Mouse (Mus musculus) midbrain, embryonic 15.5 days (tissue): ENCODE measurements around the gene Acad12. TPM values are rescaled to one million over a fixed set of nuclear protein-coding genes. Genes with fewer than 3 reads are reported as not detected.

Experiments used
- ATAC-seq: fragments of 200-750 bp; cut with Nextera tagmentation; replicated peaks from 2 replicates; pipeline ENCODE4 v1.8.0; 2017; ENCODE audit warnings: moderate TSS enrichment
- H3K27ac ChIP-seq: fragments of 300-500 bp; sonication (generic); 2 replicates; pipeline ENCODE4 v1.5.1; 2015; ENCODE audit warnings: mild to moderate bottlenecking, inconsistent platforms
- H3K27me3 ChIP-seq: fragments of 300-500 bp; sonication (generic); replicated peaks from 2 replicates; pipeline ENCODE4 v1.6.1; 2015; ENCODE audit warnings: inconsistent platforms
- H3K36me3 ChIP-seq: fragments of 300-500 bp; sonication (generic); replicated peaks from 2 replicates; pipeline ENCODE4 v1.6.1; 2015; ENCODE audit warnings: inconsistent platforms
- H3K4me1 ChIP-seq: fragments of 300-500 bp; sonication (generic); 2 replicates; pipeline ENCODE4 v1.6.1; 2015; ENCODE audit warnings: inconsistent platforms
- H3K4me2 ChIP-seq: fragments of 300-500 bp; sonication (generic); 2 replicates; pipeline ENCODE4 v1.6.1; 2015; ENCODE audit warnings: inconsistent platforms, mild to moderate bottlenecking, moderate library complexity
- H3K4me3 ChIP-seq: fragments of 300-500 bp; sonication (generic); 2 replicates; pipeline ENCODE4 v1.5.1; 2015; ENCODE audit warnings: mild to moderate bottlenecking, inconsistent platforms
- H3K9ac ChIP-seq: fragments of 300-500 bp; sonication (generic); 2 replicates; pipeline ENCODE4 v1.6.1; 2015; ENCODE audit warnings: mild to moderate bottlenecking, inconsistent platforms
- H3K9me3 ChIP-seq: fragments of 300-500 bp; sonication (generic); 2 replicates; pipeline ENCODE4 v1.6.1; 2016; ENCODE audit warnings: inconsistent platforms
- WGBS: fragments of 180-500 bp; shearing (Covaris S2); methylation state at CpG from one replicate; pipeline ENCODE4 v1.1.7; 2015; ENCODE audit warnings: mixed read lengths; 5-methylcytosine and 5-hydroxymethylcytosine counted together
- polyA plus RNA-seq: library from polyadenylated mRNA; unstranded; fragments of >200 nt; fragmentation: Nextera tagmentation; extraction: Ambion mirVana; gene quantifications from 2 replicates; pipeline ENCODE4 v1.2.1, GENCODE M21; 2015

Gene Acad12
- polyA plus RNA-seq, 1 experiment from 2014 or later: 1.7 TPM

DNA sequence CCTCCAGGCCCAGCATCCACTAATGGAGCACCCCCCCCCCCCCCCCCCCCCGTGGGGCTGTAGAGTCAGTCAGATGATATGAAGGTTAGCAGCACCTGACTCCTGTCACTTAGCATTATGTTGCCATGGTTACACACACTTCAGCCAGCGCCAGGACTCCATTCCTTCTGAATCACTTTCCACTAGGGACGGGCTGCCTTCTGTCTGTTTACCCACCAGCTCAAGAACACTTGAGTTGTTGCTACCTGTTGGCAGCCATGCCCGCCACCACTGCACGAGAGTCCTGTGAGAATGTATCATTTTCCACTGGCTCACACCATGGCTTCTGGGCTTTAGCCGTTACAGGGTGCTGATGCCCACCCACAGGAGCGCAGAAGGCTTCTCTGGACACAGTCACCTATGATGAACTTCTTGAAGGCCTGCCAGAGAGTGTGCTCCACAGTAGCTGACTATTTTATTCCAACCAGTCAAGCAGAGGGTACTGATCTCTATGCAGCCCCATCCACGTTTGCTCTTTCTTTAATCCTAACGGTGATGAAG lies 48.8 kb downstream of the Acad12 start:
- no peak for ATAC-seq
- H3K4me2 ChIP-seq: no peak overlapping the region
- no peaks in the 10 kb centered on the region for H3K9me3 ChIP-seq
- H3K27me3 ChIP-seq: no peaks in the 10 kb centered on the region
- WGBS: 67% methylated on average over 8 of the region's 9 CpGs
- no peak overlapping the region for H3K9ac ChIP-seq
- no peaks in the 10 kb centered on the region for H3K4me1 ChIP-seq
- H3K36me3 ChIP-seq: peaks cover 4% of the 10 kb centered on the region; the same call in 1 of the 2 replicates
- no peak overlapping the region for H3K4me3 ChIP-seq
- H3K27ac ChIP-seq: no peak overlapping the region

DNA sequence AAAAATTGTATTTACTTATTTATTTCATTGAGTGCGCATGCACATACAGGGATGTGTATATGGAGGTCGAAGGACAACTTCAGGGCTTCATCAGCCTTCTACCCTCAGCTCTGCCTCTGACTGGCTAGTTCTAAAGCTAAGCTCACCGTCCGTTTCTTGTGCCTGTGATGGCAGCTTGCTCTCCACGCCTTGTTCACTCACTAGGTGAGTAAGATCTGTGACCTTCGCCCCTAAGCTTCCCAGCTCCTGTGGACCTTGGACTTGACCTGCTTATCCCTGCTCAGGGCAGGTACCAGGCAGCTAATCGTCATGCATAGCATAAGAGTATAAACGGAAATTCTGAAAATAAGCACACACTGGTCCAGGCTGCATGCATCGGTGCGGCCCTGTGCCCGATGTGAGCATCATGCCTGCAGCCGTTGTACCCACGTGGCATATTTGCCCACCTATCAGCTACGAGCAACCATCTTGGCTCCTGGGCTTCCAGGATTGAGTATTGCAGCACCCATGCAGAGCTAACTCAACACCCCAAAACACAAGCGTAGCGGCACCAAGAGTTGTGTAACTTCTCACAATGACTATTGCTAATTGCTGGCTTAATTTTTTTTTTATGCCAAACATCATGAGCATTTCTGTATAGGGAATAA lies 52.6 kb downstream of the Acad12 start:
- H3K27ac ChIP-seq: no peak overlapping the region
- no peaks in the 10 kb centered on the region for H3K27me3 ChIP-seq
- H3K9ac ChIP-seq: no peak overlapping the region
- no peak for ATAC-seq
- H3K4me3 ChIP-seq: no peak overlapping the region
- whole genome bisulfite sequencing: 91% methylated on average over 16 of the region's 16 CpGs
- H3K4me1 ChIP-seq: peaks cover 3% of the 10 kb centered on the region; the same call in 1 of the 2 replicates
- no peak overlapping the region for H3K4me2 ChIP-seq
- H3K36me3 ChIP-seq: no peaks in the 10 kb centered on the region
- no peaks in the 10 kb centered on the region for H3K9me3 ChIP-seq

DNA sequence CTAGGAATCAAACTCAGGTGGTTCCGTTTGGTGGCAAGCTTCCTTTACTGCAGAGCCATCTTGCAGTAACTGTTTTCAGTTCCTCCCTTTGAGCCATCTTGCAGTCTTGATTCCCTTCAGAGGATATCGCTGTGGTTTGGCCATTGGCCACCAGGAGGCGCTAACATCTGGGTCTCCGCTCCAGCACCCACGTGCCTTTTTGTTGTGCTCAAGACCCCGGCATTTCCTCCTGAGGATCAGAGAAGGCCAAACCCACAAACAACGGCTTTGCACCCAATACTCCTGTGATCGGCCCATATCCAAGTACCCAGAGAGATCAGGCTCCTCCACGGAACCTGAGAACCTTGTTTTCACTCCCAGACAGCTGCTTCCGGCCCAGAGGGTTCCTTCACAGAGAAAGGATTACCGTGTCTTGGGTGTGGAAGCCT lies 54.3 kb downstream of the Acad12 start:
- Histone ChIP-seq H3K9ac (no peak overlapping the region), H3K27ac (no peak overlapping the region), H3K36me3 (no peaks in the 10 kb centered on the region), H3K4me3 (no peak overlapping the region), H3K9me3 (no peaks in the 10 kb centered on the region), H3K27me3 (no peaks in the 10 kb centered on the region), H3K4me2 (peak overlapping the region; percentile 32), H3K4me1 (peaks cover 3% of the 10 kb centered on the region; the same call in 1 of the 2 replicates)
- WGBS: 14% methylated on average over 11 of the region's 11 CpGs
- no peak for ATAC-seq

DNA sequence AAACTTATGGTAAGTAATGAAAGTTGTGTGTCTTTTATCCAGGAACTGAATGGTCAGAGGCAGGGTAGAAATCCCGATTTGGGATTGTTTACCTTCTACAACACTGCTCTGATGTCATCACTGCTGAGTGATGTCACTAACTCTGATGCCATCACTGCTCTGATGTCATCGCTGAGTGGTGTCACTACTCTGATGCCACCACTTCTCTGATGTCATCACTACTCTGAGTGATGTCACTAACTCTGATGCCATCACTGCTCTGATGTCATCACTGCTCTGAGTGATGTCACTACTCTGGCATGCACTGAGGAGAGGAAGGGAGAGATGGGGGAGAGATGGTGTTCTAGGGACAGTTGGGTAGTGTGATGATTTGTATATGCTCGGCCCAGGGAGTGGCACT lies 56.3 kb downstream of the Acad12 start:
- H3K9me3 ChIP-seq: no peaks in the 10 kb centered on the region
- no peak overlapping the region for H3K9ac ChIP-seq
- no peak overlapping the region for H3K4me2 ChIP-seq
- H3K4me1 ChIP-seq: peaks cover 3% of the 10 kb centered on the region; the same call in 1 of the 2 replicates
- no peak overlapping the region for H3K27ac ChIP-seq
- 90% methylated on average over 3 of the region's 3 CpGs for WGBS
- no peak for ATAC-seq
- H3K4me3 ChIP-seq: no peak overlapping the region
- no peaks in the 10 kb centered on the region for H3K36me3 ChIP-seq
- H3K27me3 ChIP-seq: no peaks in the 10 kb centered on the region

DNA sequence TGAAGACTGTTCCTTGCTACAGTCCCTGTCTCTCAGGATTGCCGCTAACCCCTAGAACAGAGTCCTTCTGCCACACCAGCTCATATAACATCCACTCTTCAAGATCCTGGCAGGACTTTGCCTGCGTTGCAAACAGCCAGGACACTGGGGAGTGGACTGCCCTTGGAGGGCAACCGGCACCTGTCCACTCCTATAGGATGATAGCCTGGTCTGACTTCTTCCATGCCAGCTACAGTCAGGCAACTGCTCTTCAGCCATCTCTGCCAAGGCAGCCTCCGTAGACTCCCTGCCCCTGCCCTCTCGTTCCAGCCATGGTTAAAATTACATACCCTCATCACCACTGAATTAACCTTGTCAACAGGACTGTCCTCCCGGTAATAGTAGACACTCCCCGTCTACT lies 69.5 kb downstream of the Acad12 start:
- Histone ChIP-seq H3K36me3 (no peaks in the 10 kb centered on the region), H3K4me2 (no peak overlapping the region), H3K9me3 (no peaks in the 10 kb centered on the region), H3K4me1 (peaks cover 16% of the 10 kb centered on the region), H3K27ac (no peak overlapping the region), H3K4me3 (no peak overlapping the region), H3K27me3 (no peaks in the 10 kb centered on the region), H3K9ac (no peak overlapping the region)
- ATAC-seq: no peak
- WGBS: 87% methylated on average over 7 of the region's 7 CpGs

DNA sequence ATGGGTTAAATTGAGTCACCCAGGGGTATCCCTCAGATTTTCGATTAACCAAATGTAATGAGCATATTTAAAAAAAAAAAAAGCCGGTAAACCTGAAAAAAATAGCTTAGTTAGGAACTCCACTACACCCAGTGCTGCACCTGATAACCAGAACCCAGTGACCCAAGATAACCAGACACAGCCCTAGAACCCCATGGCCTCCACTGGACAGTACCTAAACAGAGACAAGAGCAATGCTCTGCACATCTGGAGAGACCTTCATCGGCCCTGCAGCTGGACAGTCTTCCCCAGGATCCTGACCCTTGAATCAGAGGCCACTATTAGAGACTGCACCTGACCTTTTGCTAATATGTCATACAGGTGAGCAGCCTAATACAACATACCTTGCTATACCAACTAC lies 71.7 kb downstream of the Acad12 start:
- Histone ChIP-seq H3K4me2 (no peak overlapping the region), H3K27me3 (no peaks in the 10 kb centered on the region), H3K27ac (no peak overlapping the region), H3K4me1 (peaks cover 37% of the 10 kb centered on the region), H3K9me3 (no peaks in the 10 kb centered on the region), H3K4me3 (no peak overlapping the region), H3K36me3 (no peaks in the 10 kb centered on the region), H3K9ac (no peak overlapping the region)
- no peak for ATAC-seq
- 97% methylated on average over 3 of the region's 3 CpGs for WGBS

Other genes starting within 250 kb of the Acad12 start
- 144 and 150 TPM in 2 replicates for gene Trafd1, start 233.3 kb downstream of the Acad12 start, polyA plus RNA-seq
- gene Naa25, start 221.0 kb downstream of the Acad12 start, polyA plus RNA-seq: 53.2 and 56.6 TPM in 2 replicates
- 1.9 and 2.2 TPM in 2 replicates for gene Tmem116, start 167.0 kb downstream of the Acad12 start, polyA plus RNA-seq
- gene Erp29, start 166.4 kb downstream of the Acad12 start, polyA plus RNA-seq: 167 and 195 TPM in 2 replicates
- gene Adam1b, start 115.5 kb downstream of the Acad12 start, polyA plus RNA-seq: 0.09 TPM in 1 of 2 replicates, not detected in the other
- 5.8 and 7.3 TPM in 2 replicates for gene Adam1a, start 73.5 kb downstream of the Acad12 start, polyA plus RNA-seq
- gene Gm42878, start 73.5 kb downstream of the Acad12 start, polyA plus RNA-seq: 0.47 TPM in 1 of 2 replicates, not detected in the other
- 67.5 and 67.7 TPM in 2 replicates for gene Mapkapk5, start 73.0 kb downstream of the Acad12 start, polyA plus RNA-seq
- gene Aldh2, start 25.1 kb downstream of the Acad12 start, polyA plus RNA-seq: 121 and 123 TPM in 2 replicates
- 1.6 and 1.8 TPM in 2 replicates for gene Acad10, start 41.6 kb upstream of the Acad12 start, polyA plus RNA-seq
- gene Brap, start 41.6 kb upstream of the Acad12 start, polyA plus RNA-seq: 48.2 and 50.9 TPM in 2 replicates
- 107 and 111 TPM in 2 replicates for gene Atxn2, start 92.4 kb upstream of the Acad12 start, polyA plus RNA-seq
- 7.7 and 8.2 TPM in 2 replicates for gene Sh2b3, start 218.7 kb upstream of the Acad12 start, polyA plus RNA-seq
- 55.4 and 55.5 TPM in 2 replicates for gene Pheta1, start 230.0 kb upstream of the Acad12 start, polyA plus RNA-seq